Mouse (Mus musculus) forebrain, postnatal 0 days (tissue): Measurements from ENCODE around the gene Ddx17. TPM values are rescaled to one million over a fixed set of nuclear protein-coding genes. Genes with fewer than 3 reads are reported as not detected.

Experiments used
- ATAC-seq: fragments of 200-750 bp; cut with Nextera tagmentation; 2 replicates; pipeline ENCODE4 v1.8.0; 2017; ENCODE audit warnings: mild to moderate bottlenecking, moderate library complexity
- DNase-seq: peaks from one replicate; pipeline ENCODE4 v3.0.0-alpha.2; 2015
- H3K27ac ChIP-seq: fragments of 300-500 bp; sonication (generic); 2 replicates; pipeline ENCODE4 v1.5.1; 2014; ENCODE audit warnings: low read depth, mild to moderate bottlenecking, antibody characterized with exemption, low read length, moderate library complexity, mixed read lengths
- H3K27me3 ChIP-seq: fragments of 300-500 bp; sonication (generic); 2 replicates; pipeline ENCODE4 v1.6.1; 2014; ENCODE audit warnings: mild to moderate bottlenecking, low read length, mixed read lengths; ENCODE audit not compliant: insufficient read depth
- H3K36me3 ChIP-seq: fragments of 300-500 bp; sonication (generic); 2 replicates; pipeline ENCODE4 v1.6.1; 2014; ENCODE audit warnings: mild to moderate bottlenecking, moderate library complexity; ENCODE audit not compliant: insufficient read depth
- H3K4me1 ChIP-seq: fragments of 300-500 bp; sonication (generic); 2 replicates; pipeline ENCODE4 v1.6.1; 2014; ENCODE audit warnings: antibody characterized with exemption; ENCODE audit not compliant: insufficient read depth
- H3K4me2 ChIP-seq: fragments of 300-500 bp; sonication (generic); 2 replicates; pipeline ENCODE4 v1.6.1; 2014; ENCODE audit warnings: low read depth, mild to moderate bottlenecking, moderate library complexity
- H3K4me3 ChIP-seq: fragments of 300-500 bp; sonication (generic); 2 replicates; pipeline ENCODE4 v1.5.1; 2014; ENCODE audit warnings: low read depth, low read length, mixed read lengths
- H3K9ac ChIP-seq: fragments of 300-500 bp; sonication (generic); 2 replicates; pipeline ENCODE4 v1.6.1; 2014; ENCODE audit warnings: mild to moderate bottlenecking
- H3K9me3 ChIP-seq: fragments of 300-500 bp; sonication (generic); 2 replicates; pipeline ENCODE4 v1.6.1; 2016; ENCODE audit warnings: low read length
- CTCF ChIP-seq: sonication (generic); IDR thresholded peaks from 2 replicates; pipeline ENCODE4 v1.5.1; 2016; ENCODE audit warnings: antibody characterized with exemption, control low read depth, low read depth
- whole genome bisulfite sequencing: fragments of 180-500 bp; shearing (Covaris S2); extraction: QIAGEN DNeasy Blood & Tissue Kit; methylation state at CpG from one replicate; pipeline ENCODE4 v1.1.7; 2014; 5-methylcytosine and 5-hydroxymethylcytosine counted together
- polyA plus RNA-seq: library from polyadenylated mRNA; unstranded; fragments of >200 nt; fragmentation: Nextera tagmentation; extraction: Ambion mirVana; gene quantifications from 2 replicates; pipeline ENCODE4 v1.2.1, GENCODE M21; 2015
- total RNA-seq: library from RNA; depleted of rRNA; stranded (reverse); fragments of >200 nt; gene quantifications from 2 replicates; pipeline ENCODE4 v1.2.3, GENCODE M21; 2014

Ddx17 gene
- total and polyA plus RNA-seq, 2 experiments from 2014 or later, result 26.5 to 392 TPM

GRCm38 (mm10) chr15:79559649-79560048, 13.1 kb upstream of the Ddx17 start:
- no peaks in the 10 kb centered on the region for H3K36me3 ChIP-seq
- no peak for TF ChIP-seq CTCF
- no peak overlapping the region for H3K9ac ChIP-seq
- 67% methylated on average over 3 of the region's 3 CpGs for WGBS
- H3K27ac ChIP-seq, result no peak overlapping the region
- H3K4me2 ChIP-seq, result no peak overlapping the region
- DNase-seq, result no peak
- H3K4me1 ChIP-seq, result no peaks in the 10 kb centered on the region
- no peak overlapping the region for H3K4me3 ChIP-seq
- H3K9me3 ChIP-seq, result no peaks in the 10 kb centered on the region
- H3K27me3 ChIP-seq, result no peaks in the 10 kb centered on the region
- peak; percentile 83 for ATAC-seq

GRCm38 (mm10) chr15:79552566-79552965, 6.0 kb upstream of the Ddx17 start:
- ATAC-seq, result no peak
- WGBS, result 77% methylated on average over 5 of the region's 5 CpGs

GRCm38 (mm10) chr15:79548226-79548625, 1.7 kb upstream of the Ddx17 start:
- H3K4me3 ChIP-seq, result no peak overlapping the region
- WGBS, result 100% methylated on average over 2 of the region's 2 CpGs
- H3K27me3 ChIP-seq, result no peaks in the 10 kb centered on the region
- no peak for TF ChIP-seq CTCF
- no peaks in the 10 kb centered on the region for H3K9me3 ChIP-seq
- ATAC-seq, result no peak
- peaks cover 1% of the 10 kb centered on the region for H3K36me3 ChIP-seq
- H3K9ac ChIP-seq, result no peak overlapping the region
- no peak overlapping the region for H3K27ac ChIP-seq
- H3K4me1 ChIP-seq, result peaks cover 15% of the 10 kb centered on the region; the same call in 1 of the 2 replicates
- no peak for DNase-seq
- H3K4me2 ChIP-seq, result no peak overlapping the region

More at GRCm38 (mm10) chr15:79552566-79552965, 6.0 kb upstream of the Ddx17 start:
- H3K4me2 ChIP-seq, result no peak overlapping the region
- no peaks in the 10 kb centered on the region for H3K36me3 ChIP-seq
- no peak overlapping the region for H3K27ac ChIP-seq
- H3K4me3 ChIP-seq, result no peak overlapping the region
- H3K9ac ChIP-seq, result no peak overlapping the region
- H3K4me1 ChIP-seq, result no peaks in the 10 kb centered on the region
- TF ChIP-seq CTCF, result no peak
- DNase-seq, result no peak
- no peaks in the 10 kb centered on the region for H3K9me3 ChIP-seq
- H3K27me3 ChIP-seq, result no peaks in the 10 kb centered on the region

GRCm38 (mm10) chr15:79547289-79547820, 814 bp upstream of the Ddx17 start:
- 76% methylated on average over 17 of the region's 17 CpGs for WGBS
- DNase-seq (no peak), ATAC-seq (0 out of 2 replicates have a peak, but pooled peaks have one; percentile 0)
- TF ChIP-seq CTCF, result no peak
- peak overlapping the region; percentile 76 for H3K9ac ChIP-seq
- H3K27ac ChIP-seq, result peak overlapping the region; percentile 99
- H3K36me3 ChIP-seq, result peaks cover 9% of the 10 kb centered on the region
- peak overlapping the region; percentile 77 for H3K4me3 ChIP-seq
- H3K9me3 ChIP-seq, result no peaks in the 10 kb centered on the region
- peaks cover 15% of the 10 kb centered on the region; the same call in 1 of the 2 replicates for H3K4me1 ChIP-seq
- peak overlapping the region; percentile 65 for H3K4me2 ChIP-seq
- H3K27me3 ChIP-seq, result no peaks in the 10 kb centered on the region

GRCm38 (mm10) chr15:79545921-79546399, 581 bp downstream of the Ddx17 start:
- Histone ChIP-seq H3K9ac (peak overlapping the region; percentile 98), H3K27ac (peak overlapping the region; percentile 99), H3K4me1 (peaks cover 15% of the 10 kb centered on the region; the same call in 1 of the 2 replicates), H3K27me3 (no peaks in the 10 kb centered on the region), H3K9me3 (no peaks in the 10 kb centered on the region), H3K4me3 (peak overlapping the region; percentile 77), H3K36me3 (peaks cover 19% of the 10 kb centered on the region), H3K4me2 (peak overlapping the region; percentile 57)
- ATAC-seq (peak; percentile 64), DNase-seq (no peak)
- TF ChIP-seq CTCF, result no peak
- 2% methylated on average over 52 of the region's 52 CpGs for WGBS

- Histone ChIP-seq H3K9me3 (no peaks in the 10 kb centered on the region), H3K27me3 (no peaks in the 10 kb centered on the region), H3K4me1 (peaks cover 15% of the 10 kb centered on the region; the same call in 1 of the 2 replicates), H3K4me2 (peak overlapping the region; percentile 57), H3K4me3 (peak overlapping the region; percentile 77), H3K9ac (peak overlapping the region; percentile 98), H3K27ac (peak overlapping the region; percentile 99), H3K36me3 (peaks cover 24% of the 10 kb centered on the region)
- DNase-seq (no peak), ATAC-seq (no peak)
- no peak for TF ChIP-seq CTCF
- WGBS, result 1% methylated on average over 3 of the region's 3 CpGs
These were observed 1.0 kb downstream of the Ddx17 start for GRCm38 (mm10) chr15:79545496-79545895.

- Histone ChIP-seq H3K4me3 (no peak overlapping the region; the same call in 1 of the 2 replicates), H3K27ac (no peak overlapping the region), H3K9me3 (no peaks in the 10 kb centered on the region), H3K27me3 (no peaks in the 10 kb centered on the region), H3K9ac (no peak overlapping the region), H3K4me2 (peak overlapping the region; percentile 57; the same call in 1 of the 2 replicates), H3K36me3 (peaks cover 38% of the 10 kb centered on the region), H3K4me1 (peaks cover 15% of the 10 kb centered on the region; the same call in 1 of the 2 replicates)
- 95% methylated on average over 3 of the region's 3 CpGs for WGBS
- TF ChIP-seq CTCF, result no peak
- DNase-seq, result no peak
- no peak for ATAC-seq
These were observed 2.6 kb downstream of the Ddx17 start for GRCm38 (mm10) chr15:79543968-79544367.
